Mouse (Mus musculus) CH12.LX (cell line): ENCODE results near the gene Tbx3. TPM values are rescaled to one million over a fixed set of nuclear protein-coding genes. Genes with fewer than 3 reads are reported as not detected.

Experiments
- DNase-seq: peaks from one replicate; pipeline ENCODE4 v3.0.0-alpha.2; 2013; ENCODE audit errors: extremely low read depth
- H3K27ac ChIP-seq: 2 replicates; pipeline ENCODE4 v1.5.1; 2012; ENCODE audit warnings: low read depth, mild to moderate bottlenecking, control low read depth, moderate library complexity; ENCODE audit not compliant: insufficient read depth
- H3K27me3 ChIP-seq: replicated peaks from 2 replicates; pipeline ENCODE3; 2012; ENCODE audit warnings: inconsistent platforms
- H3K36me3 ChIP-seq, 2 experiments: replicated peaks in 1 of 2; 2 replicates each; pipeline versions ENCODE3 to v1.6.1; 2012; ENCODE audit warnings: inconsistent platforms in 1 of 2, low read length in 1 of 2, mild to moderate bottlenecking in 1 of 2, mixed read lengths in 1 of 2, moderate library complexity in 1 of 2; ENCODE audit not compliant: control insufficient read depth in 1 of 2, insufficient read depth in 1 of 2
- H3K4me1 ChIP-seq, 2 experiments: 2 replicates each; pipeline ENCODE4 v1.6.1; 2012; ENCODE audit warnings: inconsistent platforms in 1 of 2, moderate library complexity in 1 of 2; ENCODE audit not compliant: insufficient read depth in 2 of 2, control insufficient read depth in 1 of 2
- H3K4me2 ChIP-seq: 2 replicates; pipeline ENCODE4 v1.6.1; 2012; ENCODE audit warnings: low read depth, mild to moderate bottlenecking, control low read depth; ENCODE audit not compliant: poor library complexity, insufficient read depth, severe bottlenecking
- H3K4me3 ChIP-seq, 3 experiments: fragments of 150-350 bp in 1 of 3; sonication (generic) in 1 of 3; replicated peaks in 1 of 3; 2 replicates each; pipeline versions ENCODE3 to v1.5.1; 2011 to 2012; ENCODE audit warnings: low read depth in 2 of 3, low read length in 2 of 3, mild to moderate bottlenecking in 2 of 3, moderate library complexity in 2 of 3, control low read depth in 1 of 3, improper control_type of control experiment in 1 of 3, inconsistent platforms in 1 of 3, mixed read lengths in 1 of 3; ENCODE audit not compliant: poor library complexity in 1 of 3
- H3K79me2 ChIP-seq: replicated peaks from 2 replicates; pipeline ENCODE4 v1.6.1; 2012; ENCODE audit warnings: mild to moderate bottlenecking, moderate library complexity; ENCODE audit not compliant: control insufficient read depth, poor library complexity, insufficient read depth, severe bottlenecking; ENCODE audit errors: extremely low read depth
- H3K9ac ChIP-seq: 2 replicates; pipeline ENCODE4 v1.6.1; 2012; ENCODE audit warnings: low read depth, mild to moderate bottlenecking, control low read depth, moderate library complexity; ENCODE audit not compliant: insufficient read depth
- H3K9me3 ChIP-seq: replicated peaks from 2 replicates; pipeline ENCODE3; 2012; ENCODE audit warnings: low read length, inconsistent platforms, mixed read lengths
- CHD2 ChIP-seq: IDR thresholded peaks from 2 replicates; pipeline ENCODE4 v1.6.1; 2011; ENCODE audit warnings: low read length, improper control_type of control experiment
- E2F4 ChIP-seq: IDR thresholded peaks from 2 replicates; pipeline ENCODE4 v1.6.1; 2011; ENCODE audit warnings: low read depth, low read length, improper control_type of control experiment; ENCODE audit not compliant: insufficient replicate concordance
- ELF1 ChIP-seq: IDR thresholded peaks from 2 replicates; pipeline ENCODE4 v1.6.1; 2014; ENCODE audit warnings: low read depth, mild to moderate bottlenecking, inconsistent platforms, low read length, improper control_type of control experiment
- EP300 ChIP-seq: IDR thresholded peaks from 2 replicates; pipeline ENCODE4 v1.6.1; 2011; ENCODE audit warnings: low read length, improper control_type of control experiment
- ETS1 ChIP-seq: conservative IDR thresholded peaks from 2 replicates; pipeline ENCODE4 v1.6.1; 2012; ENCODE audit warnings: low read depth, mild to moderate bottlenecking, inconsistent platforms, low read length, improper control_type of control experiment, moderate library complexity
- GABPA ChIP-seq: IDR thresholded peaks from 2 replicates; pipeline ENCODE4 v1.6.1; 2012; ENCODE audit warnings: low read depth, low read length, improper control_type of control experiment, inconsistent platforms; ENCODE audit not compliant: insufficient replicate concordance
- JUN ChIP-seq: IDR thresholded peaks from 2 replicates; pipeline ENCODE4 v1.6.1; 2011; ENCODE audit warnings: low read depth, mild to moderate bottlenecking, low read length, improper control_type of control experiment, moderate library complexity; ENCODE audit not compliant: insufficient read depth
- JUND ChIP-seq: conservative IDR thresholded peaks from 2 replicates; pipeline ENCODE4 v1.6.1; 2011; ENCODE audit warnings: low read depth, low read length, improper control_type of control experiment
- NRF1 ChIP-seq: IDR thresholded peaks from 2 replicates; pipeline ENCODE4 v1.6.1; 2014; ENCODE audit warnings: low read depth, mild to moderate bottlenecking, inconsistent platforms, low read length, improper control_type of control experiment, moderate library complexity
- PAX5 ChIP-seq: IDR thresholded peaks from 2 replicates; pipeline ENCODE4 v1.6.1; 2012; ENCODE audit warnings: low read length, inconsistent platforms, mixed read lengths
- POLR2A ChIP-seq: IDR thresholded peaks from 2 replicates; pipeline ENCODE4 v1.6.1; 2011; ENCODE audit warnings: low read depth, mild to moderate bottlenecking, improper control_type of control experiment, low read length
- POLR2AphosphoS2 ChIP-seq: IDR thresholded peaks from 2 replicates; pipeline ENCODE4 v1.6.1; 2011; ENCODE audit warnings: low read depth, low read length, improper control_type of control experiment
- RCOR1 ChIP-seq: conservative IDR thresholded peaks from 2 replicates; pipeline ENCODE4 v1.6.1; 2012; ENCODE audit warnings: low read depth, mild to moderate bottlenecking, inconsistent platforms, low read length, improper control_type of control experiment
- SMC3 ChIP-seq: IDR thresholded peaks from 2 replicates; pipeline ENCODE4 v1.6.1; 2011; ENCODE audit warnings: low read depth, low read length, improper control_type of control experiment
- TBP ChIP-seq: conservative IDR thresholded peaks from 2 replicates; pipeline ENCODE4 v1.6.1; 2011; ENCODE audit warnings: low read depth, low read length, improper control_type of control experiment
- USF1 ChIP-seq: IDR thresholded peaks from 2 replicates; pipeline ENCODE4 v1.6.1; 2014; ENCODE audit warnings: low read depth, mild to moderate bottlenecking, inconsistent platforms, low read length, improper control_type of control experiment
- ZMIZ1 ChIP-seq: IDR thresholded peaks from 2 replicates; pipeline ENCODE4 v1.6.1; 2012; ENCODE audit warnings: low read depth, mild to moderate bottlenecking, inconsistent platforms, low read length, improper control_type of control experiment
- ZNF384 ChIP-seq: IDR thresholded peaks from 2 replicates; pipeline ENCODE4 v1.6.1; 2012; ENCODE audit warnings: low read depth, low read length, improper control_type of control experiment, inconsistent platforms
- dilution Hi-C: fragments of 300-500 bp; cut with MboI; formaldehyde crosslinking; loops from 2 replicates; pipeline ENCODE4 v1.14.3; 2020; ENCODE audit warnings: low sequenced_read_pairs; ENCODE audit not compliant: extremely low pct_unique_long_range_greater_than_20kb, extremely low pct_ligation_motif_present
- in situ Hi-C: fragments of 300-500 bp; cut with MboI; formaldehyde crosslinking; loops from 3 replicates; pipeline ENCODE4 v1.14.3; 2019; ENCODE audit warnings: low sequenced_read_pairs, low pct_ligation_motif_present, low pct_unique_long_range_greater_than_20kb, mixed read lengths
- polyA plus RNA-seq: library from polyadenylated mRNA; unstranded; fragments of >175 nt; gene quantifications from 2 replicates; pipeline ENCODE4 v1.2.1, GENCODE M21; 2012; ENCODE audit warnings: low read depth; ENCODE audit not compliant: insufficient read length
- total RNA-seq, 2 experiments: library from RNA; depleted of rRNA; stranded (reverse); fragments of 300-350 nt in 1 of 2; fragments of >200 nt in 1 of 2; gene quantifications; 2 replicates each; pipeline ENCODE4 v1.2.3; 2012 to 2014

The Tbx3 gene
- total and polyA plus RNA-seq, 3 experiments: not detected

DNA sequence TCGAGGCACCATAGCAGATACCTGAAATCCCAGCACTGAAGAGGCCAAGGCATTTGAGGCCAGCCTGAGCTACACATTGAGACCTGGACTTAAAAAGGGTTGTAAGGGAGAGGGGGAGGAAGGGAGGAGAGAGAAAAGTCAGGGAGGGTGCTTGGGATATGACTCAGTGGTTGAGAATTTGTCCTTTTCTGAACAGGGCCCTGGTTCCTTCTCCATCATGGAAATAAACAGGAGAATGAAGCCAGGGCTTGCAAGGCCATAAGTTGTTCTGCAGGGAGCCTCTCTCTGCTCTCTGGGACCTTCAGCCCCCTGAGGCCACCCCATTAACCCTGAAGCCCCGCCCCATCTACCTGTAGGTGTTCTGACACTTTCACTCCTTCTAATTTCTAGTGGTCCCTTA lies 23.5 kb upstream of the Tbx3 start:
- dilution Hi-C loops: no loop called here
- in situ Hi-C loops: no loop called here
- H3K4me2 ChIP-seq: no peak overlapping the region
- DNase-seq: no peak
- no peak for TF ChIP-seq POLR2AphosphoS2
- H3K27me3 ChIP-seq: no peaks in the 10 kb centered on the region
- no peak overlapping the region for H3K27ac ChIP-seq
- no peak overlapping the region for H3K4me3 ChIP-seq
- no peaks in the 10 kb centered on the region for H3K4me1 ChIP-seq
- H3K9me3 ChIP-seq: peaks cover 75% of the 10 kb centered on the region
- no peaks in the 10 kb centered on the region for H3K36me3 ChIP-seq
- no peak overlapping the region for H3K9ac ChIP-seq
- no peaks in the 10 kb centered on the region for H3K79me2 ChIP-seq

DNA sequence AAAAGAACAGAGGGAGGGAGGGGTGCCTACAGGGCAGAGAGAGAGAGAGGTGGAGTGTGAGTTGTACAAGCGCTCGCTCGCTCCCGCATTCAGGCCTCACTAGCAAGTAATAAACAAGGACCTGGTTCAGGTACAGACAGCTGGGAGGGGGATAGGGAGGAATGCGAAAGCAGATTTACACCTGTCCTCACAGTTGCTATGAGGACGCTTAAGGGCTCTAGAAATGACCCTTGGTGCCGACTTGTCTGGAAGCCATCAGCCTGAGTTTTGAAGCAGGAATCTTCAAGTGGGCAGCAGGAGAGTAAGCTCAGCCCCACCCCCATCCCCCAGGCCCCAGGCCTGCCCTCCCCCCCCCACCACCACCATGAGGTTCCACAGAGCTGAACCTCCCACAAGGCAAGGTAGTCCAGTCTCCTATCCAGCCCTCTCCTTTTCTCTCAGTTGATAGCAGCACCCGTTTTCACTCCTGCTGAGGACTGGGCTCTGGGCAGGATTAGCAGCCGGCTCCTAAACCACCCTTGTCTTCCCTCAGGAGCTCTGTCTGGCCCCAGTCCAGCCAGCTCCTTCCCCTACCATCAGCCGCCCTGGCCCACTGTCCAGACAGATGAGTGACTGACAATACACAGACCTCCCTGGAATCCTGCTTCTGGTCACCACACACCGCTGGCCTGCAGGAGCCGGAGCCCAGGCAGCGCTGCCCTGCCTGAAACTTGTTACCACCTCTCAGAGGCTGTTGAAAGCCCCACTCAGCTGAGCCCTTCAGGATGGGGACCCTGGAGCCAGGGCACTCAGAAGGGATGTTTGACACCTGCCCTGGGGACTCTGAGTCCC lies 19.1 kb upstream of the Tbx3 start:
- H3K9me3 ChIP-seq: peaks cover 77% of the 10 kb centered on the region
- no peaks in the 10 kb centered on the region for H3K4me1 ChIP-seq
- H3K9ac ChIP-seq: no peak overlapping the region
- dilution Hi-C loops: no loop called here
- H3K4me2 ChIP-seq: no peak overlapping the region
- H3K27ac ChIP-seq: no peak overlapping the region
- H3K36me3 ChIP-seq: no peaks in the 10 kb centered on the region
- TF ChIP-seq ZNF384: no peak
- no peaks in the 10 kb centered on the region for H3K27me3 ChIP-seq
- H3K4me3 ChIP-seq: no peak overlapping the region
- DNase-seq: no peak
- in situ Hi-C loops: no loop called here
- no peaks in the 10 kb centered on the region for H3K79me2 ChIP-seq

DNA sequence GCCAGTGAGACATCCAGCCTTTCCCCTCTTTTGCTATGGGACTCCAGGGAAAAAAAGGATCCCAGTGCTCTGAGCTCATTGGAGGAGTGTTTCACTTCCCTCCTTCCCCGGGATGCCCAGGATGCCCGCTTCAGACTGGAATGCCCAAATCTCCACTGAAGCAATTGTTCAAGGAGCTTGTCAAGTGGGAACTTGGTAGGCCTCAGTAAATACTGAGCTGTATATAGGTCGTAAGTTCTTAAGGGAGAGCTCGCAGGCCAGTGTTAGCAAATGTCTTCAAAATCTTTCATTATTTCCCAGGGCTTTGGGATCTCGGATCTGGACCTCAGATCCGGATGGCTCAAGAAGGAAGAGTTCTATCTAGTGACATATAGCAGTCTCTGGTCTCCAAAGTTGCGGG lies 14.1 kb upstream of the Tbx3 start:
- in situ Hi-C loops: no loop called here
- Histone ChIP-seq H3K9ac (no peak overlapping the region), H3K27ac (no peak overlapping the region), H3K4me2 (no peak overlapping the region), H3K79me2 (no peaks in the 10 kb centered on the region), H3K27me3 (no peaks in the 10 kb centered on the region), H3K9me3 (peaks cover 79% of the 10 kb centered on the region), H3K4me3 (no peak overlapping the region), H3K36me3 (no peaks in the 10 kb centered on the region), H3K4me1 (no peaks in the 10 kb centered on the region)
- TF ChIP-seq JUN (no peak), E2F4 (no peak), ZMIZ1 (no peak), RCOR1 (no peak), ETS1 (no peak), USF1 (no peak), CHD2 (no peak), EP300 (no peak), ELF1 (no peak), PAX5 (no peak), TBP (no peak), JUND (no peak), NRF1 (no peak), POLR2A (no peak), GABPA (no peak), ZNF384 (no peak), SMC3 (no peak)
- dilution Hi-C loops: no loop called here
- DNase-seq: no peak
